Mouse (Mus musculus) cortical plate, adult 2 months (tissue): ENCODE results near the gene Ccdc103. TPM values are rescaled to one million over a fixed set of nuclear protein-coding genes. Genes with fewer than 3 reads are reported as not detected.

ENCODE experiments used
- H3K27ac ChIP-seq: fragments of 200-500 bp; 2 replicates; pipeline ENCODE4 v1.5.1; 2012; ENCODE audit warnings: low read length, control low read depth, inconsistent platforms; ENCODE audit not compliant: insufficient read depth
- H3K4me1 ChIP-seq: fragments of 200-500 bp; 2 replicates; pipeline ENCODE4 v1.6.1; 2011; ENCODE audit warnings: low read length; ENCODE audit not compliant: control insufficient read depth, insufficient read depth
- H3K4me3 ChIP-seq: fragments of 200-500 bp; 2 replicates; pipeline ENCODE4 v1.5.1; 2011; ENCODE audit warnings: mild to moderate bottlenecking, low read length, control low read depth; ENCODE audit not compliant: insufficient read depth
- CTCF ChIP-seq: fragments of 200-500 bp; IDR thresholded peaks from 2 replicates; pipeline ENCODE4 v1.5.1; 2011; ENCODE audit warnings: mild to moderate bottlenecking, control low read depth, low read length; ENCODE audit not compliant: insufficient read depth; ENCODE audit errors: extremely low read depth
- POLR2A ChIP-seq: fragments of 200-500 bp; IDR thresholded peaks from 2 replicates; pipeline ENCODE4 v1.6.1; 2011; ENCODE audit warnings: mild to moderate bottlenecking, low read length, control low read depth; ENCODE audit not compliant: insufficient read depth; ENCODE audit errors: extremely low read depth
- polyA plus RNA-seq: library from polyadenylated mRNA; depleted of rRNA; stranded (reverse); fragments of >200 nt; gene quantifications from 2 replicates; pipeline ENCODE4 v1.2.3, GENCODE M21; 2012; rRNA removed

The Ccdc103 gene
- 3.0 and 3.6 TPM in 2 replicates for polyA plus RNA-seq

DNA sequence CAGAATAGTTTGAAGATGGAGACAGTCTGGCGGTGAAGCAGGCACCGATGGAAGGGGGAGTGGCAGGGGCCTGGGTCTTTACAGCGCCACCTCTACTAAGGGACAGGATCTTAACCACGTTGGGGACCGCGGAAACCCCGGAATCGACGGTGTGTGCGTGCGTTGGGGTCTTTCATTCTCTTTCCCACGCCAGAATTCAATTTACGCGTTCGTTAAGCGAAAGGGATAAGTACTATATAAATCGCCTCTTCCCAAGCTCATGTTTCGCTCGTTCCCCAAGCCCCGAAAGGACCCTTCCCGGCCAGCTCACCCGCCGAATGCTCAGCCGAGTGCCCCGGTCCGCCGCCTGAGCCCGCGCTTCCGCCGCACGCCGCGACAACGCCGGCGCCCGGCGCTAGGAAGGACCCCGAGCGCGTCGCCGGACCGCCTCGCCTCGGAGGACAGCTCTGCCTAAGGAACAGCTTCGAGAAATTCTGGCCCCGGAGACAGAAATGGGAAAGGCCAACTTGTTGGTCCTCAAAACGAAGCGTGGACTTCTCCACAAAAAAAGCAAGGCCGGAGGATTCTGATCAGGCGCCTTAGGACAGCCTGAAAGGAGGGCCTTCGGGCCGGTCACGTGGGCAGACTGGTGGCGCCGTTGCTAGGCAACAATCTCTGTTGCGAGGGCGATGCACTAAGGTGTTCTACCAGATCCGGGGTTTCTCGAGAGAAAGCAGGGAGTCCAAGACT lies at the start of gene Ccdc103, which contains the start of gene Eftud2:
TSS of gene Ccdc103 (plus strand) at position 620 of the 729 bp plus-strand sequence.
TSS of gene Eftud2 (minus strand) at position 401 of the 729 bp plus-strand sequence.
- H3K4me1 ChIP-seq, result 0 out of 2 replicates have a peak, but pooled peaks cover 3% of the 10 kb centered on the region
- H3K4me3 ChIP-seq, result peak within 1 kb of the TSS; percentile 76
- no peak for TF ChIP-seq CTCF
- TF ChIP-seq POLR2A, result peak; percentile 97
- peak within 1 kb of the TSS; percentile 96 for H3K27ac ChIP-seq

DNA sequence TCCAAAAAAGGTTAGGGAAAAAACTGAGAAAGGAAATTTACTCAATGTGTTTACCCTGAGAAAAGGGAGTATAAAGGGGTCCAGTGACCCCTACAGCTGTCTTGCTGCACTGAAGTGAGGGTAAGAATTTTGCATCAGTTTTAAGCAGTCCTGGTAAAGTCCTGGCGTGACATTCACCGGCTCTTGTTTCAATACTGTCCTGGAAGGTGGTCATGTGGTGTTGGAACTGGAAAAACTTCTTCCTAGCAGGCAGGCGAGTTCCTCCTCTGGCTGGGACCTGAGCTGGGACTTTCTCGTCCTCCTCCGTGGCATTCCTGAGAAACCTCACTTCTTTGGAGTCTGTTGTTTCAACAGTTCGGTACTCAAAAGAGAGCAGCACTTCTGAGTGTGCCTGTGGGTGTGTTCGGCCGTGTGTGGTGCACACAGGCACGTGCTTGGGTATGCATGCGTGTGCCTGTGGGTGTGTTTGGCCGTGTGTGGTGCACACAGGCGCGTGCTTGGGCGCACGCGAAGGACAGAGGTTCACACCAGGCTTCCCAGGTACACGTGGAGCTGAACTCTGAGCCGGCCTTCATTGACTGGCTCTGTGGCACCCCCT lies 48.2 kb upstream of the Ccdc103 start:
- no peaks in the 10 kb centered on the region for H3K4me1 ChIP-seq
- no peak for TF ChIP-seq CTCF
- TF ChIP-seq POLR2A, result no peak
- no peak overlapping the region for H3K27ac ChIP-seq
- no peak overlapping the region for H3K4me3 ChIP-seq

DNA sequence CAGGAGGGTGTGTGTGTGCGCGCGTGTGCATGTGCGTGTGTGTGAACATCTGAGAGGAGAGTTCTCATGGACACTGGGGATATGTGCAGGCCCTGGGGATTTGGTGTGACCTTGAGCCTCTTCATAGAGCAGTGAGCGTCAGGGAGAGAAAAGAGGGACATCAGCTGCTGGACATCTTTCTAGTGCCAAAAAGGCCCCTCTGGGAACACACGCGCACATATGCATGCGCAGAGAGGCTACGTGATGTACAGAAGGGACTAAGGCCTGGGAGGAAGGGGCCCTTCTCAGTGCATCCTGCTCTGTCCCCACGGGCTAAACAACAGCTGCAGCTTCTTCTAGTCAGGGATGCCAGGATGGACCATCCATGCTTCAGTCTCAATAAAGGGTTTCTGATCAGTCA lies 46.8 kb upstream of the Ccdc103 start:
- TF ChIP-seq CTCF (no peak), POLR2A (no peak)
- no peaks in the 10 kb centered on the region for H3K4me1 ChIP-seq
- no peak overlapping the region for H3K4me3 ChIP-seq
- no peak overlapping the region for H3K27ac ChIP-seq

DNA sequence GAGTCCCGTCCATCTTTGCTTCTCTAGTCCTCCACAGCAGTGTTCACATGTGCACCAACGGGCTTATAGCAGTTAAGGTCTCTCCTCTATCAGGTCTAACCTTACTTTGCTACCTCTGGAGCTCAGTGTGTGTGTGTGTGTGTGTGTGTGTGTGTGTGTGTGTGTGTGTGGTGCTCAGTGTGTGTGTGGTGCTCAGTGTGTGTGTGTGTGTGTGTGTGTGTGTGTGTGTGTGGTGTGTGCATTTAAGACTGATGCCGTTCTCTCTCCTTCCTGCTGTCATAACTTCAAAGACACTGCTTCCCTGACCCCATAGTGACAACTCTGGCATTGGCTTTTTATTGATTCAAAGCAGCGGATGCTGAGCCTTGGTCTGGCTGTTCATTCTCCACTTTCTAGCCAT lies 45.5 kb upstream of the Ccdc103 start, which contains the start of gene Higd1b:
TSS of gene Higd1b (plus strand) at position 301 of the 400 bp plus-strand sequence.
- TF ChIP-seq CTCF, result no peak
- TF ChIP-seq POLR2A, result no peak
- Histone ChIP-seq H3K27ac (no peak within 1 kb of the TSS), H3K4me3 (no peak within 1 kb of the TSS), H3K4me1 (no peaks in the 10 kb centered on the region)

DNA sequence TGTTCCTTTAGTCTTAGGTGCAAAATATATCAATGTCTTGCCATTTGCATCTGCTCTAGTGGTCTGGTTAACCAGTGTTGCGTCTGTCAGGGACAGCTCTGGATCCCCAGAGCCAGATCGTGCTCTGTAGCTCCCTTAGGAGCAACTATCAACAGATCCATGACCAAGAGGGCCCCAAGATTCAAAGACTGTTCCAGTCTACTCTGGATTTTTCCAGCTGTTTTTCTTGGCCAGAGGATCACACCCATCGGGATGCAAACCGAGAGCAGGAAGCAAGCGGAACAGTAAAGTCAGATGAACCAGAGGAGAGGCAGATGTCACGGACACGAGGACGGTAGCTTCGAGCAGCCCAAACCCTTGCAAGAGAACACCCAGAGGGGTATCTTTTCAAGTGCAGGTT lies 44.9 kb upstream of the Ccdc103 start:
- Histone ChIP-seq H3K4me1 (no peaks in the 10 kb centered on the region), H3K4me3 (no peak overlapping the region), H3K27ac (no peak overlapping the region)
- no peak for TF ChIP-seq POLR2A
- no peak for TF ChIP-seq CTCF

DNA sequence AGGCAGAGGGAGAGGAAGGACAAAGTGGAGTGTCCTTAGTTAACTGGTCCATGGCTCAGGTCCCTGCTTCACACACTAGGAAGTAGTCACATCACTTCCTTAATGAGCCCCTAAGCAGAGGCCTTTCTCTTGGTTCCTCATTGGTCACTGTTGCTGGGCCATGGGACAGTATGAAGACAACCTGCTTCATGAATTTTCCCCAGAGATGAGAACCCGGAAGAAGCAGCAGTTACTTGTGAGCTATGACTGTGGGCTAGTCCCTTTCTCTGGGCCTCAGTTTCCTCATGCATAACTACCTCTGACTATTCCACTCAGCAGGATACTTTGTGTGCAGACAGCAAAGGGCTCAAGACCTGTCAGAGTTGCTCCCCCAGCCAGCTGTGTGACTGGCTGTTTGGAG lies 43.6 kb upstream of the Ccdc103 start:
- Histone ChIP-seq H3K4me3 (no peak overlapping the region), H3K27ac (0 out of 2 replicates have a peak overlapping the region, but pooled peaks have one; percentile 11), H3K4me1 (no peaks in the 10 kb centered on the region)
- TF ChIP-seq CTCF, result no peak

DNA sequence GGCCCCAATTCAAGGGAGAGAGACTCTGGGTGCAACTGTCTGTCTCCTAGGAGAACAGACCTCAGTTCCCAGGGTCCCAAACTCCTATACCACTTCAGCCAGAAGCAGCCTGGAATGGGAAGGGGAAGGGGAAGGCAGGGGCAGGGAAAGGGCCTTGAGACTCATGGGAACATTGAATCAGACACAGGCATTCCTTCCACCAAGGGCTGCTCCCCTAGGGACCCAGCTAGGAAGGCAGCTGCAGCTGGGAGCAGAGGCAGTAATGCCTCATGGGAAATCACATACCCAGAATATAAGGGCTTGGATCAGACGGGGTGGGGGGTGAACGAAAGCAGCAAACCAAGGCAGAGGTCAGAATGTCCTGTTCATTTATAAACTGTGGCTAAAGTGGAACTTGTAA lies 42.9 kb upstream of the Ccdc103 start:
- H3K4me3 ChIP-seq, result no peak overlapping the region
- H3K4me1 ChIP-seq, result no peaks in the 10 kb centered on the region
- H3K27ac ChIP-seq, result no peak overlapping the region
- TF ChIP-seq CTCF, result no peak
- no peak for TF ChIP-seq POLR2A

DNA sequence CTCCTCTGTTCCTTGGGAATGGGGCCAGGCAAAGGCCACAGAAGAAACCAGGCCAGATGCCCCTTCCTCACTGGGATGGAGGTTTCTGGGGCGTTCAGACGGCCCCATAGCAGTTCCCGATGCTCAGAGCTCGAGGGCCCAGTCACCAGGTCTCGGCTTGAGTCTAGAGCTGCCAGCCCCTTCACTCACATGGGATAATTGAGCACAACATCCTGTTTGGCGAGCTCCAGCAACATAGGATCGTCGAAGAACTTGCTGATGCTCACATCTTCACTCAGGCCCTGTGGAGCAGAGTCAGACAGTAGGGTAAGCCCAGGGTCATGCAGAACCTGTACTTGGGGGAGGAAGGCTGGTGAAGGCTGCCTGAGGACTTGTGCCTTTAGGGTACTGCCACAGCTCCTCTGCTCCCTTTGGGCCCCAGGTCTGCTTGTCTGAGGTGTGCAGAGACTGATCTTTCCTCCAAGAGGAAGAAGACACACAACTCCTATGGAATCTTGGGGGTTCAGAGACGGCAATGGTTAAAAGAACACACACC lies 42.3 kb upstream of the Ccdc103 start:
- Histone ChIP-seq H3K4me3 (no peak overlapping the region), H3K27ac (no peak overlapping the region), H3K4me1 (no peaks in the 10 kb centered on the region)
- TF ChIP-seq CTCF (no peak), POLR2A (no peak)

DNA sequence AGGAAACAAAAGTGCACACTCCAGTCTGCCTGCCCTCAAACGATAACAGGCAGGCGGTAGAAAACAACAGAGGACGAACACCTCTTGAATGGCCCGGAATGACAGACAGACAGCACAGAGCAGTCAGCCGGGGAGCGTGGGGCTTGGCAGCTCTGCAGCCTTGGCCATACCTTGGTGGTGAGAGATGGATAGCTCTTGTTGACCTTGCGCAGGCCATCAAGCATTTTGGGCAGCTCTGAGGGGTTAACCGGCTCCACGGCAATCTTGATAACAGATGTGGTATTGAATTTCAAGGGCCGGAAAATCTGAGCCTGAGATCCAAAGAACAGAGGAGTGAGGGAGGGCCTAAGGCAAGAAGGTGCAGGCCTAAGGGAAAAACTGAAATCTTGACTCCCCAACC lies 35.1 kb upstream of the Ccdc103 start:
- no peak overlapping the region for H3K27ac ChIP-seq
- H3K4me3 ChIP-seq, result no peak overlapping the region
- TF ChIP-seq CTCF (no peak), POLR2A (no peak)
- H3K4me1 ChIP-seq, result no peaks in the 10 kb centered on the region

DNA sequence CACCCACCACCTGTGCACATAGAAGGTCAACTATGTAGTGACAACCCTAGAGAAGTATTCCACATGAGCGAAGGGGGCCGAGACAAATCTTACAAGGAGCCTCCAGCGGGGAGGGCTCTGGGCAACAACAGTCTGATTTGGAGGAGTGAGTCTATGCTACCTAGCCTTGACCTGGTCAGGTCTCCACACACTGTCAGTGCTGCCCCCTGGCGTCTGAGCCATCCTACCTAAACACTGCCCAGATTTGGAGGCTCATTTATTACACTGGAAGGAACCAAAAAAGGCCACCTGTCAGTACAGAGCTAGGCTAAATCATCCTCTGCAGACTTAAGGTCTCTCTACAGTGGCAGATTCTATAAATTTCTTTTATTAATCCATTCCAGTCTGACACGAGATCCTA lies 29.1 kb upstream of the Ccdc103 start:
- TF ChIP-seq CTCF, result peak; percentile 58
- no peak for TF ChIP-seq POLR2A
- H3K4me1 ChIP-seq, result no peaks in the 10 kb centered on the region
- no peak overlapping the region for H3K27ac ChIP-seq
- no peak overlapping the region for H3K4me3 ChIP-seq
